Mouse (Mus musculus) liver, adult (tissue): ENCODE measurements around the gene Rgmb.

Experiments used
- GATA4 ChIP-seq: IDR thresholded peaks from 2 replicates; pipeline ENCODE4 v1.6.1; 2014; ENCODE audit warnings: mild to moderate bottlenecking, low read length; ENCODE audit not compliant: insufficient replicate concordance

The Rgmb gene

GRCm38 (mm10) chr17:15826444-15826909 lies 4.4 kb downstream of the Rgmb start:
- no peak; the same call in 1 of the 2 replicates for TF ChIP-seq GATA4

GRCm38 (mm10) chr17:15825481-15826396 lies 5.1 kb downstream of the Rgmb start:
- no peak for TF ChIP-seq GATA4

GRCm38 (mm10) chr17:15824854-15825253 lies 6.0 kb downstream of the Rgmb start:
- no peak for TF ChIP-seq GATA4

- TF ChIP-seq GATA4, result no peak
Measured at GRCm38 (mm10) chr17:15824337-15824736, 6.5 kb downstream of the Rgmb start.

DNA sequence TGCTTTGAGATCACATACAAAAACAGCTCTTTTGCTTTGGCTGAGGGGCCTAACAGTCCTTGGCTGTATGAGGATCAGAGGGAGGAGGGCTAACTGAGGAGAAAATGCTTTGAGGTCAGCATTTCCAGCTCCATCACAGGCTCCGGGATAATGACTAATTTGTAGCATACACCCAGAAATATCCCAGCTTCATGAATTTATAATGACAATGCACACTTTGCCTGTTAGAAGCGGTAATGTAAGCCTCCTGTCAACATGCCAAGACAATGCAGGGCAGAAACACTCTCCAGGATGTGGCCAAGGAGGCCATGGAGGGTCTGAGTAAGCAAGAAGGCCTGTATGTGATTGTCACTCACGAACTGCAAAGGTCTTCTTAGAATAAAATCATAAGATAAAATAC lies 7.0 kb downstream of the Rgmb start:
- no peak for TF ChIP-seq GATA4

GRCm38 (mm10) chr17:15823215-15823614 lies 7.6 kb downstream of the Rgmb start:
- no peak for TF ChIP-seq GATA4

- no peak for TF ChIP-seq GATA4
Measured at GRCm38 (mm10) chr17:15822376-15822775, 8.5 kb downstream of the Rgmb start.

GRCm38 (mm10) chr17:15821706-15822105 lies 9.1 kb downstream of the Rgmb start:
- no peak for TF ChIP-seq GATA4

DNA sequence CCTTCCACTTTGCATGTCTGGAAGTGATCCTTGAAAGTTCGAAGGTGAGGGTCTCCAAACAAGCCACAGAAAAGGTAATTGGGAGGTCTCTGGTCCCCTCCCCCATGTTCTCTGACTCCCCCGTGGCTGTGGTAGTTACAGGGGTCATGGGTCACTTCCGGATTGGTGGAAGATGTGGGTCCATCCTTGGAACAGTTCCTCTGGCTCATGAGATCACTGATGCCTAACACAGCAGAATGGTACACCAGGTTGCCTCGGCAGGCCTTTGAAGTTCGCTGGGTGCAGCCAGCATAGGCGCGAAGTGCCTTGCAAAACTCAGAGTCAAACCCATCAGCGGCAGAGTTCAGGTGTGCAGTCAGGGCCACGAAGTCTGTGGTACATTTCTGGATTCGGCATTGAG lies 10.1 kb downstream of the Rgmb start:
- no peak for TF ChIP-seq GATA4

- no peak for TF ChIP-seq GATA4
Measured at GRCm38 (mm10) chr17:15820146-15820545, 10.7 kb downstream of the Rgmb start.

GRCm38 (mm10) chr17:15818372-15818771 lies 12.5 kb downstream of the Rgmb start:
- TF ChIP-seq GATA4, result no peak

DNA sequence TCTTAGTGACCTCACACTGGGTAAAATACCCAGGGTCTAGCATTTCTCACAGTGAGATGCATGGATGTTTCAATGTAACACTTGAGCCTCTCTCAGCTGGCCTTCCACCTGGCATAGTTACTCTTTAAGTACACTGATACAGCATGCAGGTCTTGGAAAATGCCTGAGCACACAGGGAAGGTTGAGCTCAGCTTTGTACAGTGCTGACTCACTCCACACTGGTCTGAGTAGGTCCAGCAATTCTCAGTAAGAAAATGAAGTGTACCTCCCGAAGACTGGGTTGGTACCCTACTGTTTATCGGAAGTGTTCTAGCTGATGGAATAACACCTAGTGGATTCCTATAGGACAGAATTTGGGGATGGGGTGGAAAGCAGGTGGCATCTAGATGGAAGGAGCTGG lies 13.2 kb downstream of the Rgmb start:
- no peak for TF ChIP-seq GATA4

DNA sequence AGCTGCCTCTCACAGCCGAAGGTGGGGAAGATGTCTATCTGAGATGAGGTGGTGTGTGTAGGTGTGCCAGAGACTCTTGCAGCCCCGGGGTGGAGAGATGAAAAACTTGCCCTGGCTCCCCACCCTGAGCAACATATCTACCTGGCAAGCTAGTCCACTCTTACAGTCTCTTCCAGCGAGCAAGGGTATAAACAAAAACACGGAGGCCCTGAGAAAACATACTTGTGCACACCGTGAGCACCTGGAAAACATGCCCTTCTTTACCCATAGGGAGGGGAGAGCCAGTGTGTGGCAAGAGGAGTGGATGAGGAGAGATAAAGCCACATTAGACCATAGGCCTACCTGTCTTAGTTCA lies 13.8 kb downstream of the Rgmb start:
- TF ChIP-seq GATA4, result no peak

DNA sequence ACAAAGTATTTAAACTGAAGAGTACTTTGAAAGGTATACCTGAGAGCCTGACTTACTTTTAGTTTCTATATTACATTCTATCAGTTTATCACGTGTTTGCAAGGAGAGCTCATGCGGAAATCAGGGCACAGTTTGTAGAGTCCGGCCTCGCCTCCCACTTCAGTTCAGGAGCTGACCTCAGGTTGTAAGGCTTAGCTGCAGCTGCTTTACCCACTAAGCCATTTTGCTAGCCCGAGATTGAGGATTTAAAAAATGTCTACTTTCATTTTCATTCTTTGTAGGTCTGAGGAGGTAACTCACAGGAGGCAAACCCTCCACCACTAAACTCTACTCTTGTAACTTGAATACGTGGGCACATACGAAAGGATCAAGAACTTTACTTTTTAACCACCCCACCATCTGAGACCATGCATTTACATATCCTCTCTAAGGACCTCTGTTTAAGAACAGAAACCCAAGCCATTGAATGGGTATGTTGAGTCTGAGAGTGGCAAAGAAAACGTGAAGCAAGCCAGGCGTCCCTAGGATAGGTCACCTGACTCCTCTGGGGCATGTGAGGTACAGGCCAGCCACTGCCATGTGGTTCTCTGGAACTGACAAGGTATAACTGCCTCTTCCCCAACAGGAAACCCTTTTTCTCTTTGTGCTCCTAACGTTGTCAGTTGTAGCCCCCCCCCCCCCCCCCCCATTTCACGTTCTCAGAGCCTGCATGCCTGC lies 14.3 kb downstream of the Rgmb start:
- TF ChIP-seq GATA4, result no peak

GRCm38 (mm10) chr17:15815312-15816018 lies 15.4 kb downstream of the Rgmb start:
- TF ChIP-seq GATA4, result no peak

- TF ChIP-seq GATA4, result no peak
Measured at GRCm38 (mm10) chr17:15813658-15814212, 17.1 kb downstream of the Rgmb start.
